Mouse (Mus musculus) myocyte (in vitro differentiated cells): ENCODE results near the gene Dap3.

Experiments used
- CEBPB ChIP-seq: IDR thresholded peaks from 2 replicates; pipeline ENCODE4 v1.6.1; 2011; ENCODE audit warnings: mild to moderate bottlenecking, moderate library complexity; ENCODE audit not compliant: poor library complexity, insufficient read depth, severe bottlenecking
- MAX ChIP-seq: IDR thresholded peaks from one replicate; pipeline ENCODE4 v1.6.1; 2011; ENCODE audit warnings: low read depth, mild to moderate bottlenecking, control low read depth
- MYOD1 ChIP-seq, 3 experiments: IDR thresholded peaks; one replicate each; pipeline ENCODE4 v1.6.1; 2011; ENCODE audit warnings: control low read depth in 2 of 3, low read depth in 2 of 3, mild to moderate bottlenecking in 2 of 3, moderate library complexity in 1 of 3; ENCODE audit not compliant: insufficient read length in 2 of 3, control insufficient read depth in 1 of 3
- MYOG ChIP-seq, 3 experiments: IDR thresholded peaks; one replicate each; pipeline ENCODE4 v1.6.1; 2011; ENCODE audit warnings: control low read depth in 2 of 3, low read depth in 2 of 3, mild to moderate bottlenecking in 2 of 3; ENCODE audit not compliant: insufficient read length in 2 of 3, control insufficient read depth in 1 of 3, insufficient read depth in 1 of 3
- POLR2A ChIP-seq: IDR thresholded peaks from one replicate; pipeline ENCODE4 v1.6.1; 2011; ENCODE audit warnings: low read depth, mild to moderate bottlenecking, control low read depth, moderate library complexity; ENCODE audit not compliant: insufficient read length
- POLR2AphosphoS2 ChIP-seq: IDR thresholded peaks from one replicate; pipeline ENCODE4 v1.6.1; 2011; ENCODE audit warnings: low read depth, control low read depth; ENCODE audit not compliant: insufficient read length
- REST ChIP-seq: IDR thresholded peaks from one replicate; pipeline ENCODE4 v1.6.1; 2011; ENCODE audit warnings: mild to moderate bottlenecking, control low read depth, moderate library complexity; ENCODE audit not compliant: insufficient read depth, insufficient read length
- SRF ChIP-seq: IDR thresholded peaks from one replicate; pipeline ENCODE4 v1.6.1; 2011; ENCODE audit warnings: low read depth; ENCODE audit not compliant: control insufficient read depth, insufficient read length
- TCF12 ChIP-seq: IDR thresholded peaks from one replicate; pipeline ENCODE4 v1.6.1; 2011; ENCODE audit warnings: mild to moderate bottlenecking, control low read depth; ENCODE audit not compliant: poor library complexity, insufficient read depth, severe bottlenecking
- USF1 ChIP-seq: IDR thresholded peaks from one replicate; pipeline ENCODE4 v1.6.1; 2011; ENCODE audit warnings: low read depth, mild to moderate bottlenecking, control low read depth, moderate library complexity

DNA sequence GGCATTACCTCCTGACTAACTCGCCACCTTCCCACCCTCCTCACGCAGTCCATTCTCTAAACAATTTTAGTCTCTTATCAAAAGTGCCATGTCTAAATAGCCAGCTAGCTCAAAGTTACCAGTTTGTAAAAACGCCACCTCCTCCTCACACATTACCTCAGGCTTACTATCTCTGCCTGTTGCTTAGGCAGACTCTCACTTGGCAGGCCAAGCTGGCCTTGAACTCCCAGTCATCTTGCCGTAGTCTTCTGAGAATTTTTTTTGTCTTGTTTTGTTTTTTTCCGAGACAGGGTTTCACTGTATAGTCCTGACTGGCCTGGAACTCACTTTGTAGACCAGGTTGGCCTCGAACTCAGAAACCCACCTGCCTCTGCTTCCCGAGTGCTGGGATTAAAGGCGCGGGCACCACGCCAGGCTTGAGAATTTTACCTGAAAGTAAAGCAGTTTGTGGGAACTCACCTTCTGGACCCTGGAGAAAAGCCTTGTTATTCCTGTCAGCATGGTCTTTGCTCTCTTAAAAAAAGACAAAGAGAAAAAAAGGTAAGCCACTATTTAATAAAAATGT is 8.6 kb downstream of the Dap3 start:
- no peak for TF ChIP-seq POLR2A
- TF ChIP-seq POLR2AphosphoS2: no peak
- TF ChIP-seq REST: no peak
- TF ChIP-seq TCF12: no peak
- no peak for TF ChIP-seq MAX
- TF ChIP-seq MYOG (IDR thresholded peaks at IDR 0.05; ENCODE audit: control insufficient read depth in 1 of 3, insufficient read depth in 1 of 3, insufficient read length in 2 of 3, low read depth in 2 of 3): no peak
- no peak for TF ChIP-seq MYOD1 (IDR thresholded peaks at IDR 0.05; ENCODE audit: control insufficient read depth in 1 of 3, insufficient read length in 2 of 3, low read depth in 2 of 3)
- TF ChIP-seq USF1: no peak
- TF ChIP-seq CEBPB: no peak
- TF ChIP-seq SRF: no peak
